Mouse (Mus musculus) urinary bladder, postnatal 10 days (tissue): Measurements from ENCODE around the gene Ch25h.

ENCODE experiments used
- DNase-seq: peaks from one replicate; pipeline ENCODE4 v3.0.0; 2022; ENCODE audit warnings: low spot score

The Ch25h gene

DNA sequence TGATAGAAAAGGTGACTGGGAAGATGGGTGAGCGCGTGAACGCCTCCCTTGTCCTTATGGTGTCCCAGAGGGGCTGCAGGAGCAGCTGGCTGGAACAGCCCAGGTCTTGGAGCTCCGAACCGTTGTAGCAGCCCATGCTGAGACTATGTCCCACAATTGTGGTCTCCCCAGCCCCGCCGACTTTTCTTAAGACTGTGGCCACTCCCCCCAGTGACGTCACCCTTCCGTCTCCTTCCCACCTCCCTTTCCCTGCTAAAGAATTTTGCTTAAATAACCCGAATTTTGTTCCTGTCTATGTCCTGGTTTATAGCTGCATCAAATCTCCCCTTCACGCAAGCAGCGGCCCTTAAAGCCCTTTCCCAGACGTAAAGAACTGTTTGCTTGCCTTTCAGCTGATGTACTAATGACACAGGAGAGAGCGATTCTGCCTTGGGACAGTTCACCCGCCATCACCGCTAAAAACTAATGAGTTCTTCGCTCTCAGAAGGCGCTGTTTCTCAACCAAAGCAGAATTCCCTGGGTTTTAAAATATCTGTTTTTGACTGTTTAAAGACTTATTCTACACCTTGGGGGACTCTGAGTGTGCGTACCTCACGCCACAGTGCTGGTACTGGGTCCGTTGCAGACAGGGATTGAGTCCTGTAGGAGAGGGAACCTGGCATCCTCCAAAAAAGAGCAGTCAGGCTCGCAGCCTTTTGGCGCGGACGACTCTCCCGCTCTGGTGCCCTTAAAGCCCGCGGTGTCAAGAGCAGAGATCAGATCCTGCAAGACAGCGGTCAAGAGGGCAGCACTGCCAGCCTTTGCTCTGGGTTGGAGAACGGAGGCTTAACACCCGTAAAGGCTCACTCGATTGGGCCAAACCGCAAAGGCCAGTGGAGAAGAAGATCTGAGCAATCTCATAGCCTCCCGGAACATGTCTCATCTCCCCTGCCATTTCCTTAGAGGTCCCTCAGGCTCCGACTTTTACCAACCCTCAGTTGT lies at the start of gene Ch25h:
Gene Ch25h (minus strand): TSS at position 174 of the 981 bp plus-strand sequence.
- DNase-seq, result no peak

- no peak for DNase-seq
These were observed 49.7 kb upstream of the Ch25h start for GRCm38 (mm10) chr19:34524646-34525045.

DNA sequence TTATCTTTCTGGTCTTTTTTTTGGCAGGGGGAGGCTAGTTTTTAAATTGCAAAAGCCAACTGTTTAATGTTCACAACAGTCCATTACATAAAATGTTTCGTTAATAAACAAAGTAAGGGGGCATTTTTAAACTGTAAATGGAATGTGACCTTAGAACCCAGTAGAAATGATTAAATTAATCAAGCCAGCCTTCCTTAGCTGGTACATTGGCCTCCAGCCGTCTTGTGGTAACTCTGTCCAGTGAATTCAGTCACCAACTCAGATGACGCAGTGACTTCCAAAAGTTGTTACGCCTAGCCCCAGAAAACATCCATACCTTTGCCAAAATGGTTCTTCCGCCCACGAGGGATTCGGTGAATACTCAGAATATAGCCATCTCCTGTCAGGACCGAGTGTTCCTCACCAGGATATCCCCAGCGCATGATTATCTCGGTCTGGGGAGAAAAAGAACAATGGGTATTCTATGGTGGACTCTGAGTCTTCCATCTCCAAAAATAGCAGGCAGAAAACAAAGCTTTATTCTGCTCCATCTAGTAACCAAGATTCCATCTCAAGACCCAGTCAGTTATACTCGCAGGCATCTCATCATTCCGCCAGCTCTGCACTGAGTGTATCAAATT lies 48.3 kb upstream of the Ch25h start:
- DNase-seq, result no peak

GRCm38 (mm10) chr19:34521978-34522377 lies 47.0 kb upstream of the Ch25h start:
- no peak for DNase-seq

- no peak for DNase-seq
These were observed 46.4 kb upstream of the Ch25h start for GRCm38 (mm10) chr19:34521361-34521760.

- DNase-seq, result no peak
These were observed 45.1 kb upstream of the Ch25h start for GRCm38 (mm10) chr19:34520051-34520450.

DNA sequence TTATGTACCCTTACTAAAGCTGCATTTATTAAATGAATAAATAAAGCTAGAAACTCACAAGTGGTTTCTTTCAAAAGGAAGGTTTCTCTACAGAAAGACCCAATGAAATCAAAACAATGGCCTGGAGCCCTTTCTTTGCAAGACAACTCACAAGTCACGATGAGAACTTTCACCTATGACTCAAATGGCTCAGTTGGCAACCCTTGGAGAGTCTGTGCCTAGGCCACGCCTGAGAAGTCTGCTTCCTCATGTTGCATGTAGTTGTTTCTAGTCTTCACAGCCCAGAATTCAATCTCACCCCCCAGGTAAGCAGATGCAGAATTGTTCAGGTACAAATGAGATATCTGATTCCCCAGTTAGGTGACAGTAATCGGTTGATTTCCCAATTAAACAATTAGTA lies 44.7 kb upstream of the Ch25h start:
- DNase-seq, result no peak

DNA sequence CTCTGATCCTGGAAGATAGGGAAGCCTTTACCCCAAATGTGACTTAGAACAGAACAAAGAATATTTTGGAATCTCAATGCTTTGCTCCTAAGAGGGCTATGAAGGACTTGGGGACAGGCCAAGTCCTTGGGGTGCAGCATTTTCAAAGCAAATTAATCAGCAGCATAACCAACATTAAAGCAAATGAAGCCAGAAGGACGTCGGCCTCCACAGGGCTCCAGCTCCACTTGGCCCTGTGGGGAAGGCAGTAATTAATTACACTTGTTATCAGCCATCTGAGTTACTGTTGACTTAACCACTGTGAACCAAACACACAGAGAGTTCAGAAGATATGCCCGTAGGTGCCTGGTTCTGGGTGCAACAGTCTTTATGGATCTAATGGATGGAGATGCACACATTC lies 43.8 kb upstream of the Ch25h start:
- DNase-seq, result no peak

- no peak for DNase-seq
These were observed 43.0 kb upstream of the Ch25h start for GRCm38 (mm10) chr19:34517812-34518594.

GRCm38 (mm10) chr19:34517197-34517596 lies 42.2 kb upstream of the Ch25h start:
- DNase-seq, result no peak

- DNase-seq, result no peak
These were observed 41.4 kb upstream of the Ch25h start for GRCm38 (mm10) chr19:34516346-34516745.

GRCm38 (mm10) chr19:34515681-34516080 lies 40.7 kb upstream of the Ch25h start:
- no peak for DNase-seq

- DNase-seq, result no peak
These were observed 36.6 kb upstream of the Ch25h start for GRCm38 (mm10) chr19:34511528-34511927.

DNA sequence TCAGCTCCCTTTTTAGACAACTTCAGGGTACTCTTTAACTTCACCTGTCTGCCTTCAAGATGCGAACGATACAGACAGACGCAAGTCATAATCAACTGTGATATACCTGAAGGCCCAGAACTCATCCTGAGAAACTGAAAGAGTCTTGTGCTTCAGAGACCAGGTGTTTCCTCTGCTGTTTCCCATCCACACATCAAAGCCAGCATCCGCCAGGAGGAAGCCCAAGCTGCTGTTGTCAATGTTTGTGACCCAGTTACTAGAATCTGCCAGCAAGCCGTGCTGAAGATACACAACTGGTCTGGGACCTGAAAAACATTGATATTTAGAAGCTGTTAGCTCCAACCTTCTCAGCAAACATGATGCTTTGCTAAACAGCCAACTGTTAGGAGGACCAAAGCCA lies 35.8 kb upstream of the Ch25h start:
- DNase-seq, result no peak

DNA sequence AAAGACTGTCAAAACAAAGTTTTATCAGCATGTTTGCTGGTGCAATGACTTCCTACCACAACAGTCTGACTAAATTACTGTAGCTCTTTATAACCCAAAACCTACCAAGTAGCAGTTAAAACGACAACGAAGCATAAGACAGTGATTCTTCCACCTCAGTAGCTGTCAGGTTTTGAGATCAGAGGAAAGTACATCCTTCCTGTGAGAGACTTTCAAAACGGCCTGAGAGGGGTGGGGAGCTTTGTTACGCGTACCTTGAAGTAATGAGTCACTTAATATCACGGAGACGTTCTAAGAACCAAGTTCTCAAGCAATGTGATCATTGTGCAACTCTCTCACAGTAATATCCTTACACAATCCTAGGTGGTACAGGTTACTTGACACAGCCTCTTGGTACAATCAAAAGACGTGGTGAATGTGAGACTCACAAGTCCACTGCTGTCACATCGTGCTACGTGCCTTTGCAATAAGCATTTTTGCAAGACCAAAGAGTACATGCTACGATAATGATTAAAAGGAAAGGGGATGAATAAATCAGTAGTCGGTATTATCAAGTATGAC lies 30.3 kb upstream of the Ch25h start:
- DNase-seq, result no peak

GRCm38 (mm10) chr19:34500763-34501162 lies 25.8 kb upstream of the Ch25h start:
- DNase-seq, result no peak

- no peak for DNase-seq
These were observed 21.4 kb upstream of the Ch25h start for GRCm38 (mm10) chr19:34496353-34496752.

GRCm38 (mm10) chr19:34493859-34494258 lies 18.9 kb upstream of the Ch25h start:
- DNase-seq, result no peak

- DNase-seq, result no peak
These were observed 8.6 kb upstream of the Ch25h start for GRCm38 (mm10) chr19:34483547-34483946.

DNA sequence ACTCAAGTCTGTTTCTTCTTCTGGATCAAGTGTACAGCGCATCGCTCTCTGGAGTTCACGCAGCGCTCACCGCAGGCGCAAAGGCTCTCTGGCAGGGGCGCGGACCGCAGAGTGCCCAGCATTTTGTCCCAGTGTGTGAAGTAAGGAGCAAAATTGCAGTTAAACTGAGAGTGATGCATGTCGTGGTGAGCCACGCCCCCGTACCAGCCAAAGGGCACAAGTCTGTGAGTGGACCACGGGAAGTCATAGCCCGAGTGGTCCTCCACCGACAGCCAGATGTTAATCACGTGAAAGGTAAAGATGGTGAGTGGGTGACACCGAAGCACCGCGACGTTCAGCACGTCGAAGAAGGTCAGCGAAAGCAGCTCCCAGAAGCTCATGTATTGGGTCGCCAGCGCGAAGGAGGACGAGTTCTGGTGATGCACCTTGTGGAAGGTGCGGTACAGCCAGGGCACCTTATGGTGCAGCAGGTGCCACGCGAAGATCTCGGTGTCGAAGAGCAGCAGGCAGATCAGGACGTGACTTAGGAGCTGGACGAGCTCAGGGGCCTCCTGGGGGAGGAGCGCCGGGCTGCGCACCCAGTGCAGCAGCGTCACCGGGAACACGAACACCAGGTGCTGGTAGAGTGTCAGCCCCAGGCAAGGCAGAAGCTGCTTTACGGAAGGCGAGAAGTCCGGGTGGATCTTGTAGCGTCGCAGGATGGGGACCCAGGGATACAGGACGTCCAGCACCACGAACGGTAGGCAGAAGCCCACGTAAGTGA lies 555 bp downstream of the Ch25h start:
- DNase-seq, result no peak

- DNase-seq, result no peak
These were observed 3.3 kb downstream of the Ch25h start for GRCm38 (mm10) chr19:34471703-34472102.
